Mouse (Mus musculus): ENCODE measurements around the gene Ntn5.

Ntn5 gene

DNA sequence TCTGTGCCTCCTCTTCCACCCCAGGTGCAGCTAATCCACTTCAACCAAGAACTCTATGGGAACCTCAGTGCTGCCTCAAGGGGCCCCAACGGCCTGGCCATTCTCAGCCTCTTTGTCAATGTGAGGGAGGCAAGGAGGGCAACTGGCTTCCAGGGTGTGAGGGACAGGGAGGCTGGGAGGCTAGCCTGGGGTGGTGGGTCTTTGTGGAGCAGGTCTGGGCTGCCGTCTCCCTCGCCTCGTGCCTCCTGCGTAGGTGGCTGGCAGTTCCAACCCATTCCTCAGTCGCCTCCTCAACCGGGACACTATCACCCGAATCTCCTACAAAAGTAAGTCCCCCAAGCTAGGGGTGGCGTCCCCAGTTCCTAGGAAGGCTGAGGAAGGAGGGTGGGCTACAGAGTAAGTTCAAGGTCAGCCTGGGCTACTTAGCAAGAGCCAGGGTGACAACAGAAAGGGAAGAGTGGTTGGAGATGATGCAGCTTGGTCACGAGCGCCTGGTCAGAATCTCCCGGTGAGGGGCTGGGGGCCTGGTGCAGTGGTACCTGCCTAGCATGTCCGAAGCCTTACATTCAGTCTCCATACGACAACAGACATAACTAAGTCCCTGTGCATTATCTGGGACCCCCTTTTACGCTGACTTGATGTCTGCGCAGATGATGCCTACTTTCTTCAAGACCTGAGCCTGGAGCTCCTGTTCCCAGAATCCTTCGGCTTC, 19.1 kb downstream of the Ntn5 start:
- TF ChIP-seq GATA4 (IDR thresholded peaks at IDR 0.05; ENCODE audit: insufficient replicate concordance, low read length), result no peak

DNA sequence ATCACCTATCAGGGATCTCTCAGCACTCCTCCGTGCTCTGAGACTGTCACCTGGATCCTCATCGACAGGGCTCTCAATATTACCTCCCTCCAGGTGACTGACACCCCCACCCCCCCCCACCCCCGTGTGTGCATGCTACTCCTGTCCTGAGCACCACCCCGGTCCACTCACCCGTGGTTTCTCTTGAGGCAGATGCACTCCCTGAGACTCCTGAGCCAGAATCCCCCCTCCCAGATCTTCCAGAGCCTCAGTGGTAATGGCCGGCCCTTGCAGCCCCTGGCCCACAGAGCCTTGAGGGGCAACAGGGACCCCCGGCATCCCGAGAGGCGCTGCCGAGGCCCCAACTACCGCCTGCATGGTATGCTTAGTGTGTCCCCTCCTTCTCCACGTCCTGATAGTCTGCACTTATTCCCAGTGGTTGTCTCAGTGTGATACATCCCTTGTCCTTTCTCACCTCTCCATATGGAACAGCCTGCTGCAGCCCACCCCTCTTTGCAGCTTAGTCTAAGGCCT, 19.8 kb downstream of the Ntn5 start:
- TF ChIP-seq GATA4 (IDR thresholded peaks at IDR 0.05; ENCODE audit: insufficient replicate concordance, low read length), result no peak

DNA sequence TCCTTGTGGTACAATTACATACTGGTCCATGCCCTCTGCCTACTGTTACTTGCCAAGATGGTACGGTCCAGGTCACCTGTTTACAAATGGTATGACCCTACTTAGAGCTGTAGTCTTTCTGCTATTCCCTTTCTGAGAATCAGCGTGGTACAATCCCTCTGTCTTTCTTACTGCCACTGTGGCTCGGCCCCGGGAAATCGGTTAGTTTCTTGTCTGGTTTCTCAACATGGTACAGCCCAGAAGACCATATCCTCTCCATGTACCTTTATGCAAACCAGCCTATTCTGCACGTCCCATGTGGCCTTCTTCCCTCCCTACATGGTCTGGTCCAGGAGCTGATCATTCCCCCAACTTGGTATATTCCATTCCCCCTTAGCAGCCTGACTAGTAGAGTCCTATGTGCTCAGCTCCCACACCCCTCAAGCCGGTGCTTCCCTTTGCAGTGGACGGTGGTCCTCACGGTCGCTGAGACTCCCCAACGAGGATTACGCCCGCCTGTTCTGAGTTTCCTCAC, 20.3 kb downstream of the Ntn5 start:
- TF ChIP-seq GATA4 (IDR thresholded peaks at IDR 0.05; ENCODE audit: insufficient replicate concordance, low read length), result no peak

DNA sequence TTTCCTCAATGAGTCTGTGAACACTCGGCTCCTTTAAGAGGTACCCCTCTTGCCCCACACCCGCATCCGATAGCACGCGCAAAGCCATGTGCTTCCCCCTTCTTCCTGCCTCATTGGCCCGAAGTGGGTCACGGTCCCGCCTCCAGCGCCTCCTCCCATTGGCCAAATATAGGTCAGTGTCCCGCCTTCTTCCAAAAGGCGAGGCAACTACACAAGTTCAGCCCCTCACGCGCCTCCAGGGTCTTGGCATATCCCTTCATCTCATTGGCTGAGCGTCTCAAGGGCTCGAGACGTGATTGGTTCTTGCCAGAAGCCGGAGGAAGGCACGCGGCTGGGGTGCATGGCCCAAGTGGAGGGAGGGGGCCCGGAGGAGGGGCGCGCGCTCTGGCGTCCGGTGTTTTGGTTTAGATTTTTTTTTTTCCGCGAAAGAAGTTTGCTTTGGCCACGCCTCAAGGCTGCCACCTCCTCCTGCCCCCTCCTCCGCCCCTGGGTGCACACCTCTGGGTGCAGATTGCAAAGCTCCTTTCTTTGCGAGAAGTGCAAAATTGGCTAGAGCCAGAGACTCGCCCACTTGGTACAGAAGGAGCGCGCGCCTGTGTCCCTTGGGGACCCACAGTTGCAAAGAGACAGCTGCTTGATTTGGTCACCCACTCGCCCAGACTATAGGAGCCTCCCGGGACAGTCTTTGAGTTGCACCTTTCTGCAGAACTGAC, 21.1 kb downstream of the Ntn5 start, which contains the start of gene Dbp:
TSS of gene Dbp (plus strand) at position 359 of the 713 bp plus-strand sequence.
- TF ChIP-seq GATA4 (IDR thresholded peaks at IDR 0.05; ENCODE audit: insufficient replicate concordance, low read length), result peak; percentile 5; the same call in 1 of the 2 replicates

DNA sequence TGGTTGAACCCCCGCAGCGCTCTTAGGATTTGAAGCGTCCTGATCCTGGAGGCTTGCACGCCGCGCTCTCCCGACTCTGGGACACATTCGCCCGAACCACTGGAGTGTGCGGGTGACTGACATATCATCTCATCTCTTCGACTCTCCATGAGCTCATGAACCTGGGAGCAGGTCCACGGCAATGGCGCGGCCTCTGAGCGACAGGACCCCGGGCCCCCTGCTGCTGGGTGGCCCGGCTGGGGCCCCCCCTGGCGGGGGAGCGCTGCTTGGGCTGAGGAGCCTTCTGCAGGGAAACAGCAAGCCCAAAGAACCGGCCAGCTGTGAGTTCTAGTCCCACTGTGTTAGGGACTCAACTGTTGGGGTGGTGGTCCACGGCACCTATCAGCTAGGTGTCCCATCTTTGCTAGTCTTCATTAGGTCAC, 21.6 kb downstream of the Ntn5 start:
- no peak for TF ChIP-seq GATA4 (IDR thresholded peaks at IDR 0.05; ENCODE audit: insufficient replicate concordance, low read length)

DNA sequence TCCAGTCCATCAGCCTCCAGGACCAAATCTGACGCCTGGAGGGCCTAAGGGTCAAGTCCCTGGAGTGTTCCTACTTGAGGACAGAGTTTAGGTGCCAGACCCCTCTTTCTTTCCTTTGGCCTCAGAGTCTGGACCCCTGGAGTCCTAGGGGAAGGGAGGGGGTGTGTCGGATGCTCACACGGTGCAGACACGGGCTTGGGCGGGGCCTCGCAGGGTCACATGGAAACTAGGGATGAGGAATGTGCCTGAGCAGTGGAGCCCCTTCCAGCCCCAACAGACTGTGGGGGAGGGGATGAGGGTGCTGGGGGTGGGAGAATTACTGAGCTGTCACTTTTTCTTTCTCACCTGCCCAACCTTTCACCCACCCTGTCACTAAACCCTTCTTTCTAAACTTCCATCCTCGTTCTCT, 22.1 kb downstream of the Ntn5 start:
- TF ChIP-seq GATA4 (IDR thresholded peaks at IDR 0.05; ENCODE audit: insufficient replicate concordance, low read length), result no peak

DNA sequence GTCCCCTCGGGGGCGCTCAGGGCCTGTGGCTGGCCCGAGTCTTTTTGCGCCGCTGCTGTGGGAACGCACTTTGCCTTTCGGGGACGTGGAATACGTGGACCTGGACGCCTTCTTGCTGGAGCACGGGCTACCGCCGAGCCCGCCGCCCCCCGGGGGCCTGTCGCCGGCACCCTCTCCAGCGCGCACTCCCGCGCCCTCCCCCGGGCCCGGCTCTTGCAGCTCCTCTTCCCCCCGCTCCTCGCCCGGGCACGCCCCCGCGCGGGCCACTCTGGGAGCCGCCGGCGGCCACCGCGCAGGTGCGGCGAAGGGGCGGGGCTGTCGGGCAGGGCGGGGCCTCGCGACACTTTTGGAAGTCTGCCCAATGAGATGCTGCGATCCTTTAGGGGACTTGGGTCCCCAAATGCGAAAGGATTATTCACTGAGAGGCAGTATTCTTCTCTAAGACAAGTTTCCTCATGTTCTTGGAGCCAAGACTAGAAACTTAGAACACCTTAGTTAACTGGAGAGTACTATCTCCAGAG, 23.0 kb downstream of the Ntn5 start:
- no peak for TF ChIP-seq GATA4 (IDR thresholded peaks at IDR 0.05; ENCODE audit: insufficient replicate concordance, low read length)

DNA sequence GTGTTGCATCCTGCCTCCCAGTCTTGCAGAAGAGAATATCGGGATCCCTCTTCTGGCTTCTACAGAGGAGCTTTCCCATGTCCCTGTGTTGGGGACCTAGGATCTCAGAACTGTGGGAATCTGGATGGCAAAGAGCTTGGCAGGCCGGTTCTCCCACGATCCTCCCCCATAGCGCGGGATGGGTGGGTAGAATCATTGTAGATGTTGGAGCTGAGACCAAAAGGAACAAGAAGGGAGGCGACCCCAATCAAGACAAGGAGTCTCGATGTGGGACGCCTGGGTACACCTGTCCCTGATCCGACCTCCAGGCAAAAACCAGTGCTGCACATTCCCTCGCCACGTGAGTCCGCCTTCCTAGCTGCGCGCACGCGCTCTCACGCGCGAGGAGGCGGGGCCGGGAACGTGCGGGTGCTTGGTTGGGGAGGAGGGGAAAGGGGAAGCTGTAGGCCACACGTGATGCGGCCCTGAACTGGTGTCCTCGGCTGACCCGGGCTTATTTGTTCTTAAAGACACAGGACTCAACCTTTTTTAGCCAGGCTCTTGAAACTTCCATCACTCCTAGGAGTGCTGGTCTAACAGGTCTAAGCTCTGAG, 23.6 kb downstream of the Ntn5 start:
- no peak; the same call in 1 of the 2 replicates for TF ChIP-seq GATA4 (IDR thresholded peaks at IDR 0.05; ENCODE audit: insufficient replicate concordance, low read length)

DNA sequence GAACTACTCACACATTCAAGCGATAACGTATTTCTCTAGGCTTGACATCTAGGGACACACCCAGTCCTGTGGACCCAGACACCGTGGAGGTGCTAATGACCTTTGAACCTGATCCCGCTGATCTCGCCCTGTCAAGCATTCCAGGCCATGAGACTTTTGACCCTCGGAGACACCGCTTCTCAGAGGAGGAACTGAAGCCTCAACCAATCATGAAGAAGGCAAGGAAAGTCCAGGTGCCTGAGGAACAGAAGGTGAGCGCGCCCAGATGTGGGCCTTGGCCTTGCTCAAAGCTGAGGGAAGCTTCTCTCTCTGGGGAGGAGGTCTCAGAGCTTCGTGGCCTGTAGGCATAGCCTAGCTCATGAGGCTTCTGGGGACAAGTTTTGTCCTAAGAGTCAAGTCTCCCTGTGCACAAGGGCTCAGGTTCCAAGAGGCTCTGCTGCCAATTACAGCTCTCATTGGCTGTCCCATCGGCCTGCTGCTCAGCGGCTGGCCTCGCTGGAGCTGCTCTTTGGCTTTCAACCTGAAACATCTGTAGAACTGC, 24.5 kb downstream of the Ntn5 start:
- no peak for TF ChIP-seq GATA4 (IDR thresholded peaks at IDR 0.05; ENCODE audit: insufficient replicate concordance, low read length)

DNA sequence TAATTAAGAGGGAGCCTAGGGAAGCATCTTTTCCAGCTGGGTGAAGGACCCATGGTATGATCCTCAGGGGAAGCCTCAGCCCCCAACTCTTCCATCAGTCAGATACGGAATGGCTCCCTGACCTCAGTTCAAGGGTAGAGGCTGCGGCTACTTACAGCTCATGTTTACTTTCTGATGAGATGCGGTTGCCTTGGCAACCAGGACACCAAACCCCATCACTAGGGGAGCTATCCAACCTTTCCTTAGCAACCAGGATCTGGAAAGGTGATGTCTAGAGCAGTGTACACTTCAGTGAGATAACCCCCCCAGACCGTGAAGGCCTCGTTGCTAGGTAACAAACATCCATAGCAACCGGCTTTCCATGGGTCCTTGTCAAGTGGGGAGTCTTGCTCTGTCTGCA, 25.2 kb downstream of the Ntn5 start:
- TF ChIP-seq GATA4 (IDR thresholded peaks at IDR 0.05; ENCODE audit: insufficient replicate concordance, low read length), result no peak

DNA sequence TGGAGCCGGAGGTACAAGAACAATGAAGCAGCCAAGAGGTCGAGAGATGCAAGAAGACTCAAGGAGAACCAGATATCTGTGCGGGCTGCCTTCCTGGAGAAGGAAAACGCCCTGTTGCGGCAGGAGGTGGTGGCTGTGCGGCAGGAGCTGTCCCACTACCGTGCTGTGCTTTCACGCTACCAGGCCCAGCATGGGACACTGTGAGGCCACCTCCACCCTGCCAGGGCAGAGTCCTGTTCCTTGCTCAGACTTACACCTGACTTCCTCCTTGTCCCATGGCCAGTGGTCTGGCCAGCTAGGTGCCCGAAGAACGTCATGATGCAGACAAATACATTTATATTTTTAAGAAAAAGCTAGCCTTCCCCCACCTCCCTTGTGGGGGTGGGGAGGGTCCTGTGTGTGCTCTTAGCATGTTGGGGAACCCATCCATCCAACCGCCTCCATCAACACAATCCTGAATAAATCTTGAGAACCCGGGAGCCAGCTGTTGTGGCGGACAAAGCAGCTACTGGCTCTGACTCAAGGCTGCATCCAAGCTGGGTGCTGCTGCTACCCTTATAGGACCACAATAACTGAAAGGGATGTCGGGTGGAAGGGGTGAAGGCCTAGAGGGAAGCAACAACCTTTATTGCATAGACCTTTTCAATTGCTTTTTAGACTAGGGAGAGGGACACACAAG, 26.0 kb downstream of the Ntn5 start:
- no peak for TF ChIP-seq GATA4 (IDR thresholded peaks at IDR 0.05; ENCODE audit: insufficient replicate concordance, low read length)

DNA sequence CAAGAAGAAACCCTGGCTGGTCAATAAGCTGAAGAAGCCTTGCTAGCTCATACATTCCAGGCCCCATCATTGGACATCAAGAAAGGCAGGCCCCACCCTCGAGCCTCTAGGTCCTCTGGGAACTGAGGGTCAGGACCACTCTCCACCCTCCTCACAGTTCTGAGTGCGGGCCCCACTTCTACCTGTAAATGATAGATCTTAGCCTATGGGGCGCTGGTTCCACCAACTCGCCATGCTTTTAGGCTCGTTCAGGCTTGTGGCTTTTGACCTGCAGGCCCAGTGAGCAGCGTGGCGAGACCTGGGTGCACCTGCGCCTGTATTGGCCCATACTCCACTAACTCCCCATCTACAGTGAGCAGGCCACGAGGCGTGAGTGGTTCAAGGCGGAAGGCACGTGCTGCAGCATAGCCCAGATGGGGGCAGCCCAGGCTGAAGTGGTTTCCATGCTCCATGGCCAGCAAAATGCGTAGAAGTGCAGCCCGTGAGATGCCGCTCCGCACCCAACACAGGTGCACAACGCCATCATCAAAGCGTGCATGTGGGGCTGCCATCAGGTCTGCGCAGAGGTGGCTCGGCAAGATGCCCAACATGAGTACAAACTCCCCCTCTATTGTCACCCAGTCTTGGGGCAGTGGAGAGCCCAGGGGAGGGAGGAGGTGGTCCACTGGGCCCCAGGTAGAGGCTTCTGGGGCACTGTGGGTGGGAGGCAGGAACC, 26.8 kb downstream of the Ntn5 start:
- no peak for TF ChIP-seq GATA4 (IDR thresholded peaks at IDR 0.05; ENCODE audit: insufficient replicate concordance, low read length)

DNA sequence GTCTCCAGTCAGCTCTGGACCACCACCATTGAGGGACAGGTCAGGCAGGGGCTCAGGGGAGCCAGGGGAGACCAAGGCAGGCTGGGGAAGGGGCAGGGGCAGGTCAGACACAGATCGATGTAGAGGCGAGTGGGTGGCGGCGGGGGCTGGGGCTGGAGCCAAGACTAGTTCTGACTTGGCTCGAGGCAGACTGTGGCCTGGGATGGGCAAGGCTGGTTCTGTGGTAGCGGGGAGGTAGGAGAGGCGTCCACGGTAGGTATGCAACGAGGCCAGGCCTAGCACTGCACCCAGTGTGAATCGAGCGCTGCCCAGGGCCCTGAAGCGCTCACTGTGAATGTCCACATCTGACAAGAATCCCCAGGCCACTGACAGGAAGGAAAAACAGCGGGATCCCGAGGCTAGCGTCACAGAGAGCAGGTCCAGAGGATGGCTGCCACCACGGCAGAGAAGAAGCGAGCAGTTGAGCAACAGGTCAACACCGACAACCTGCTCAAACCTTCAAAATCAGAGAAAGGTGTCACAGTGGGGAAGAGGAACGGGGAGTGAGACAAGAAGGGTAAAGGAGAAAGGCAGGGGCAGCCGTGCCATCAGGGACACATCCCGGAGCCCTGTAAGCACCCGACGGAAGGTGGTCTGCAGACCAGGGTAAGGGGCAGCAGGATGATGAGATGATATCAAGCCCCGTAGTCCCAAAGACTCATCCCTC, 27.6 kb downstream of the Ntn5 start:
- TF ChIP-seq GATA4 (IDR thresholded peaks at IDR 0.05; ENCODE audit: insufficient replicate concordance, low read length), result no peak
